Mouse (Mus musculus): Measurements from ENCODE around the gene Skp1a. TPM values are rescaled to one million over a fixed set of nuclear protein-coding genes. Genes with fewer than 3 reads are reported as not detected.
A peak's percentile ranks its signal among the peaks of the same experiment; 100 is the strongest.

Gene Skp1a
- polyA plus RNA-seq, 1 experiment from 2014 or later = 926 TPM

- H3K9me3 ChIP-seq = no peaks in the 10 kb centered on the region
- no peak for ATAC-seq (ENCODE audit: low FRiP score, low read depth)
- peak overlapping the region; percentile 68 for H3K4me3 ChIP-seq
- no peak overlapping the region for H3K27ac ChIP-seq
- WGBS = 65% methylated on average over 19 of the region's 19 CpGs
- peaks cover 29% of the 10 kb centered on the region for H3K4me1 ChIP-seq
- H3K9ac ChIP-seq = no peak overlapping the region
- no peaks in the 10 kb centered on the region for H3K36me3 ChIP-seq
- peaks cover 44% of the 10 kb centered on the region for H3K27me3 ChIP-seq
- H3K4me2 ChIP-seq (replicated peaks) = peak overlapping the region; percentile 96
These were observed 50.0 kb downstream of the Skp1a start for GRCm38 (mm10) chr11:52281568-52282328.

GRCm38 (mm10) chr11:52282420-52282773 lies 50.6 kb downstream of the Skp1a start:
- Histone ChIP-seq H3K4me2 (replicated peaks) (peak overlapping the region; percentile 96), H3K9me3 (no peaks in the 10 kb centered on the region), H3K4me3 (peak overlapping the region; percentile 68), H3K36me3 (no peaks in the 10 kb centered on the region), H3K27ac (no peak overlapping the region), H3K4me1 (peaks cover 33% of the 10 kb centered on the region), H3K9ac (peak overlapping the region; percentile 74), H3K27me3 (peaks cover 48% of the 10 kb centered on the region)
- under 1% methylated on average over 19 of the region's 19 CpGs for WGBS
- ATAC-seq (ENCODE audit: low FRiP score, low read depth) = no peak

- H3K9ac ChIP-seq = peak within 1 kb of the TSS; percentile 74
- H3K9me3 ChIP-seq = no peaks in the 10 kb centered on the region
- H3K4me2 ChIP-seq (replicated peaks) = peak within 1 kb of the TSS; percentile 96
- H3K27me3 ChIP-seq = peaks cover 48% of the 10 kb centered on the region
- ATAC-seq (ENCODE audit: low FRiP score, low read depth) = peak; percentile 38; the same call in 1 of the 2 replicates
- peaks cover 33% of the 10 kb centered on the region for H3K4me1 ChIP-seq
- peak within 1 kb of the TSS; percentile 68 for H3K4me3 ChIP-seq
- WGBS = under 1% methylated on average over 83 of the region's 97 CpGs
- no peaks in the 10 kb centered on the region for H3K36me3 ChIP-seq
- no peak within 1 kb of the TSS for H3K27ac ChIP-seq
These were observed 51.2 kb downstream of the Skp1a start, which contains the start of gene Tcf7 for GRCm38 (mm10) chr11:52282774-52283595. Tcf7 (minus strand) TSS chr11:52283014.

- peak overlapping the region; percentile 68 for H3K4me3 ChIP-seq
- ATAC-seq (ENCODE audit: low FRiP score, low read depth) = no peak
- no peaks in the 10 kb centered on the region for H3K36me3 ChIP-seq
- peaks cover 48% of the 10 kb centered on the region for H3K27me3 ChIP-seq
- H3K4me2 ChIP-seq (replicated peaks) = peak overlapping the region; percentile 96
- no peak overlapping the region for H3K9ac ChIP-seq
- H3K4me1 ChIP-seq = peaks cover 33% of the 10 kb centered on the region
- no peaks in the 10 kb centered on the region for H3K9me3 ChIP-seq
- no peak overlapping the region for H3K27ac ChIP-seq
- WGBS = 7% methylated on average over 44 of the region's 44 CpGs
These were observed 52.1 kb downstream of the Skp1a start for GRCm38 (mm10) chr11:52283596-52284571.

- Histone ChIP-seq H3K4me1 (peaks cover 33% of the 10 kb centered on the region), H3K27me3 (peaks cover 48% of the 10 kb centered on the region), H3K36me3 (no peaks in the 10 kb centered on the region), H3K9ac (no peak overlapping the region; the same call in 1 of the 2 replicates), H3K27ac (no peak overlapping the region), H3K9me3 (no peaks in the 10 kb centered on the region), H3K4me3 (no peak overlapping the region), H3K4me2 (replicated peaks) (no peak overlapping the region)
- no peak for ATAC-seq (ENCODE audit: low FRiP score, low read depth)
- 21% methylated on average over 16 of the region's 16 CpGs for WGBS
These were observed 54.6 kb downstream of the Skp1a start for GRCm38 (mm10) chr11:52286301-52286957.

- Histone ChIP-seq H3K9me3 (no peaks in the 10 kb centered on the region), H3K4me2 (replicated peaks) (no peak overlapping the region), H3K36me3 (no peaks in the 10 kb centered on the region), H3K4me1 (peaks cover 33% of the 10 kb centered on the region), H3K27me3 (peaks cover 43% of the 10 kb centered on the region), H3K27ac (no peak overlapping the region), H3K9ac (no peak overlapping the region), H3K4me3 (no peak overlapping the region)
- no peak for ATAC-seq (ENCODE audit: low FRiP score, low read depth)
- WGBS = 10% methylated on average over 4 of the region's 4 CpGs
These were observed 55.1 kb downstream of the Skp1a start for GRCm38 (mm10) chr11:52286958-52287305.

- H3K27ac ChIP-seq = no peak overlapping the region
- H3K4me3 ChIP-seq = no peak overlapping the region
- no peaks in the 10 kb centered on the region for H3K36me3 ChIP-seq
- H3K4me1 ChIP-seq = no peaks in the 10 kb centered on the region
- no peaks in the 10 kb centered on the region for H3K9me3 ChIP-seq
- no peak overlapping the region for H3K4me2 ChIP-seq (replicated peaks)
- 62% methylated on average over 7 of the region's 7 CpGs for WGBS
- H3K27me3 ChIP-seq = no peaks in the 10 kb centered on the region
- H3K9ac ChIP-seq = no peak overlapping the region
- no peak for ATAC-seq (ENCODE audit: low FRiP score, low read depth)
These were observed 60.6 kb downstream of the Skp1a start for GRCm38 (mm10) chr11:52292346-52292745.

- WGBS = 74% methylated on average over 6 of the region's 6 CpGs
- Histone ChIP-seq H3K36me3 (no peaks in the 10 kb centered on the region), H3K27me3 (no peaks in the 10 kb centered on the region), H3K4me2 (replicated peaks) (no peak overlapping the region), H3K9ac (no peak overlapping the region), H3K4me1 (no peaks in the 10 kb centered on the region), H3K9me3 (no peaks in the 10 kb centered on the region), H3K27ac (no peak overlapping the region), H3K4me3 (no peak overlapping the region)
- ATAC-seq (ENCODE audit: low FRiP score, low read depth) = no peak
These were observed 61.1 kb downstream of the Skp1a start for GRCm38 (mm10) chr11:52292894-52293293.

- Histone ChIP-seq H3K27me3 (no peaks in the 10 kb centered on the region), H3K27ac (no peak overlapping the region), H3K4me2 (replicated peaks) (no peak overlapping the region), H3K4me1 (no peaks in the 10 kb centered on the region), H3K9me3 (no peaks in the 10 kb centered on the region), H3K9ac (no peak overlapping the region), H3K4me3 (no peak overlapping the region), H3K36me3 (no peaks in the 10 kb centered on the region)
- WGBS = 79% methylated on average over 9 of the region's 9 CpGs
- ATAC-seq (ENCODE audit: low FRiP score, low read depth) = no peak
These were observed 62.3 kb downstream of the Skp1a start for GRCm38 (mm10) chr11:52294103-52294502.

All from limb, embryonic 13.5 days (tissue).